Mouse (Mus musculus): Measurements from ENCODE around the gene Man2c1.

Gene Man2c1

DNA sequence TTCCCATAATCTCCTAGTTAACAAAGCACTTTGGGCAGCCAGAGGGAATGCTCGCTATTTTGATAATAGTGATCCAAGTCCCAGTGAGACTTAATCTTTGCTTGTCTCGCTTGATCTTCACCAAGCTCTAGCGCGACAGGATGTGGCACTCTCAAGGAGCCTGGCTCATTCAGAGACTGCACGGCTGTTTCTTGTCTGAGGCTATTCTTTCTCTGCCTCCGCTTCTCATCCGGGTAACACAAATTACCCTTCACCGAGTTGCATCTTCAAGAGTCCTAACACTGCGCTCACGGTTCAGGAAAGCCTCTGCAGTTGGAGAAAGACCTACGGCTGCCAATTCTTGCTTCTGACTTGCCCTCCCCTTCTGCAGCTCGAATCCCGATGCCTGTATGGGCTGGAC is 27.0 kb downstream of the Man2c1 start:
- DNase-seq (ENCODE audit: low spot score in 2 of 2): peak; percentile 4 to 8

DNA sequence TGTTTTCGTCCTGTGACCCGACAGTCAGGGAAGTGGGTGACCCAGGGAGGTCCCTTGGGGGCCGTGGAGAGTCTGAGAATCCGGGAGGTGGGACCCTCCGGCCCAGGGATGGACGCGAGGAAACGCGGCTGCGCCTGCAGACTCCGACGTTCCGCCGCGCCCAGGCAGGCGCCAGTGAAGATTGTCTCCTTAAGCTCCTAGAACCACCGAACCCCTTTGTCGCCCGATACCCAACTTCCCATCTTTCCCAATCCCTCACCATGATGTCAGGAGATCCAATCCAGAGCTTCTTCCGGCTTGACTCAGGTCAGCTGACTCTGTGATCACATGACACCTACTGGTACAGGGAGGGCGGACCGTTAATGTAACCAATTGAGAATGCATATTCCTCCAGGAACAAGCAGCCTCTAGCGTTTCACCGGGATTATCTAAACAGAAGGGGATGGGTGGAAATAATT is 27.6 kb downstream of the Man2c1 start, which contains the start of gene Commd4:
Gene Commd4 (minus strand): TSS at position 319 of the 458 bp plus-strand sequence.
- peak; percentile 85 to 89 for DNase-seq (ENCODE audit: low spot score in 2 of 2)

DNA sequence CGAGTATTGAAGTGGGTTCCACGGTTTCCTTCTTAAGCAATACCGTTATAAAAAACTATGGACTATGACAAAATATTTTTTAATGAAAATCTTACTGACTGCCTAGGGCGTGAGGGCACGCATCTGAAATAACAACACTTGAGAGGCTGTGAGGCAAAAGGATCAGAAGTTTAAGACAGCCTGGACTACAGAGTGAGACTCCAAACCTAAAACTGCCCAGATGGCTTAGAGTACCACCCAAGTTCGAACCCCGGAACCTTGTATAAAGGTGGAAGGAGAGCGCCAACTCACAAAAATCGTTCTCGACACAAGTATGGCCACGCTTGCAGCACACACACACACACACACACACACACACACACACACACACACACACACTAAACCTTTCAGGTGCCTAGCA is 28.0 kb downstream of the Man2c1 start:
- DNase-seq (ENCODE audit: low spot score in 2 of 2): no peak

DNA sequence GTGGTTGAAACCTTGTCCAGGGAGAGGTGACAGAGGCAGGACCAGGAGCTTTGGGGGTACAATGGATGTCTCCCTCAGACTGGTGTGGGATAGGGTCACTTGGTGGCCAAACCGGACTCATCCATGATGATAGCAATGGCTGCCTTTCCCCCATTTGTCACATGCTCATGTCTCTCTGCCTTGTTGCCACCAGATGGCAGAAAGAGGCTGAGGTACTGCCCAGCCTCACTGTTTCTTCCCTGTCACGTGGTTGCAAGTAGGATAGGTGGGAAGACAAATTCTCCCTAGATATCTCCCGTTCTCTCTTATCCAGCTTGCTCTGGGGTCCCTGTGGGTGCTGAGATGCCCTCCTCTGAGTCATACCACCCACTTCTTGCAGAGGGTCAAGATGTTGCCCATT is 32.0 kb downstream of the Man2c1 start:
- DNase-seq (ENCODE audit: low spot score in 2 of 2): no peak

DNA sequence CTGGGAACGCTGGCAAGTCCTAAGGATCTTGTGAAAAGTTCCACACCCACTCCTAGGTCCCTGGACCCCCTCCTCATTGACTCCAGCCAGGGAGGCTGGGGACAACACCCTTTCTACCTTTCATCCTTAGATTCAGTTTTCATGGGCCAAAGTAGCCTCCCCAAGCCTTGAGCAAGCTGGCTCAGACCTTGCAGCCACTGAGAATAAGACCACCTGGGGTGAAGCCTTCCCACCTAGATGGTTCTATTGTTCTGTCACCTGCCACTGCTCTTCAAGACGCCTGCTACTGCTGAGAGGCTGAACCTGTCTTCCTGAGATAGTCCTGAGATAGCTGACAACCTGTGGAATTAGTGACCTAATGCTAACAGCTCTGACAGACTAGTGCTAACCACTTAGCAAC is 32.6 kb downstream of the Man2c1 start:
- no peak for DNase-seq (ENCODE audit: low spot score in 2 of 2)

DNA sequence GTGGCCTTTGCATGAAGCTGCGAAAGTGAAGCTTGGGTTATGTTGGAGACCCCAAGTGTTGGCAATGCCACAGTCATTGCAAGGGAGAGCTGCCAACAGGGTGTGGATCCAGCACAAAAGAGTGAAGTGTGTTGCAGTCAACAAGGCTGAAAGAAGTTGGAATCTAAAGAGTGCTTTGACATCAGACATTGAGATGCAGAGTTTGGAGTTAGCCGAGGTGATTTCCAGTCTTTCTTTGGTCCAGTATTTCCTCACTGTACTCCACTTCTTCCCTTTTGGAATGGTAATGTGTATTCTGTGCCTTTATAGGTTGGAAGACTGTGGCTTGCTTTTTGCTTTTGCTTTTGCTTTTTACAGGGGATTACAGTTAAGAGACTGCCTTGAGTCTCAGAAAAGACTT is 35.7 kb downstream of the Man2c1 start:
- no peak for DNase-seq (ENCODE audit: low spot score in 2 of 2)

DNA sequence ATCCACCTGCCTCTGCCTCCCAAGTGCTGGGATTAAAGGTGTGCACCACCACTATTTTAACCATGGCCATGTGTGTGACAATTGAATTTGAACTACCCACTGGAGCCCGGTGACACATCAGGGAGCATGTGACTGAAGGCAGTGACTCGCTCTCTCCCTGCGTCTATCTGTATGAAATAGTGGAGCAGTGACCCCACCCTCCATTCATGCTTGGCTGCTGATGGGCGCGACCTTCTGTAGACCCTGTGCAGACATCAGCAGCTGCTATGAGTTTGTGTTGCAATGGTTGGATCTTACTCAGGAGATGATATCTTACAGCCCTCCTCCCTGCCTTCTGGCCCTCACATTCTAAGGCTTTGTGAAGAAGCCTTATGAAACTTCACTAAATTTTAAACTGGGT is 37.9 kb downstream of the Man2c1 start:
- no peak for DNase-seq (ENCODE audit: low spot score in 2 of 2)

Data from frontal cortex, postnatal 14 days (tissue).